Mouse (Mus musculus) liver, embryonic 14.5 days (tissue): ENCODE results near the gene Ezh1.

ENCODE experiments used
- CTCF ChIP-seq: IDR thresholded peaks from 2 replicates; pipeline ENCODE4 v1.5.1; 2016; ENCODE audit warnings: antibody characterized with exemption, low read depth, control low read depth
- EP300 ChIP-seq: IDR thresholded peaks from 2 replicates; pipeline ENCODE4 v1.6.1; 2016; ENCODE audit warnings: antibody characterized with exemption, low read depth

DNA sequence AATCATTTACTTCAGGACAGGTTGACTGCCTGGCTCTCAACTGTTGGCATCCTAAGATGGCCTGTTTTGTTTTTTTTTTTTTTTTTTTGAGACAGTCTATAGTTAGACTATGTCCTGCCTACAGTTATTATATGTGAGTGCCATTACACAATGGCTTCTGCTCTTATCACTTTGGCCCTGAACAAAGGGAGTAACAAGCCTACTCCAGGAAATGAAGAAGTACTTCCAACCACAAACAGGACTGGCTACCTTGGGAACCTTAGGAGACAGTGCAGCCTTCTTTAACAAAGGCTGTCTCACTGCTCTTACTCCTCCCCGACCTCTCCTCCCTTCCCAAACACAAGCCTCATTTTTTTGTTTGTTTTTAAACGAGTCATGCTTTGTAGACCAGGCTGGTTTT is 5.4 kb downstream of the Ezh1 start:
- TF ChIP-seq EP300, result no peak
- no peak for TF ChIP-seq CTCF
